Mouse (Mus musculus) retina, embryonic 14.5 days (tissue): ENCODE results near the gene Cd68.
"Not testable (repeated sequence)": the region's sequence is repeated elsewhere in the genome, so short reads cannot be mapped to it uniquely, and the experiment has no call there.

Experiments
- DNase-seq: peaks from one replicate; pipeline ENCODE4 v3.0.0-alpha.2; 2015; ENCODE audit warnings: low spot score

The Cd68 gene

DNA sequence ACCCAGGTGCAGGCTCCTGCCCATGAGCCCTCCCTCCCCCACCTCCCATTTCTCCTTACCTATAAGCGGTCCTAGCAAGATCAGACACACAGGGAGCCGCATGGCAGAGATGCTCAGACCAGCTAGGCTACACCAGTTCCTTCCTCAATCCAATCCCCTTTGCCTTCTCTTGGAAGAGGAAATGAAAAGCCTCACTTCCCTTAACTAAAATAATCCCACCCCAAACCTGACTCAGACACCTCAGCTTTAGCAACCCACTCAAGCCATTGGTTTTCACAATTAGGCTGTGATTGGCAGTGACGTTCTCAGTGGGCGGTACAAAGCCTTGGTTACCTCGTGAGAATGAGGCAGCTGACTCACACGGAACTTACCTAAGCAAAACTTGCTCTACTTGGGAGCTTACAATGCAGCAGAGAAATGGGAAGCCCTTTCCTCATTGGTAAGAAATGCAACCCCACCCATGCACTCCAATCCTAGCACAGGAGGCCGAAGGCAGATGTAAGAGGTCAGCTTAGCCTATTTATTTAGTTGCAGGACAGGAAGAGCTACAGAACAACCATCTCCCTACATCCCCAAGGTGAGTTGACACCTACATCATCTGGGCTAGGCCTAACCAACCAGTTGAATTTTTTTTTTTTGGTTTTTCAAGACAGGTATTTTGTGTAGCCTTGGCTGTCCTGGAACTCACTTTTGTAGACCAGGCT, at the start of gene Cd68:
Gene Cd68 (minus strand): TSS at position 193 of the 704 bp plus-strand sequence.
- no peak for DNase-seq

DNA sequence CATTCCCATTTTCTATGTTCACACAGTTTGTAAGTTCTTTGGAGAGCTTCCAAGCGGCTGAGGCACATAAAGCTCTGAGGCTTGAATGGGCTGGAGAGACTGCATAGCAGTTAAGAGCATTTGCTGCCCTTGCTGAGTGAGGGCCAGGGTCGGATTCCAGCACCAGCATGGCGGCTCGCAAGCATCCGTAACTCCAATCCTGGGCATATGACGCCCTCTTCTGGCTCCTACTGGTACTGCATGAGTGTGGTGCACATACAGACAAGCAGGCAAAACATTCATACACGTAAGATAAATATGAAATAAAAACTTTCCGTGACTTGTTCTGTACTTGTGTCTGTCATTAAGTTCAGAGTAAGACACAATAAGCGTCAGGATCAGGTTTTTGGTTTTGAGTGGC, 49.5 kb upstream of the Cd68 start:
- DNase-seq, result peak; percentile 23

DNA sequence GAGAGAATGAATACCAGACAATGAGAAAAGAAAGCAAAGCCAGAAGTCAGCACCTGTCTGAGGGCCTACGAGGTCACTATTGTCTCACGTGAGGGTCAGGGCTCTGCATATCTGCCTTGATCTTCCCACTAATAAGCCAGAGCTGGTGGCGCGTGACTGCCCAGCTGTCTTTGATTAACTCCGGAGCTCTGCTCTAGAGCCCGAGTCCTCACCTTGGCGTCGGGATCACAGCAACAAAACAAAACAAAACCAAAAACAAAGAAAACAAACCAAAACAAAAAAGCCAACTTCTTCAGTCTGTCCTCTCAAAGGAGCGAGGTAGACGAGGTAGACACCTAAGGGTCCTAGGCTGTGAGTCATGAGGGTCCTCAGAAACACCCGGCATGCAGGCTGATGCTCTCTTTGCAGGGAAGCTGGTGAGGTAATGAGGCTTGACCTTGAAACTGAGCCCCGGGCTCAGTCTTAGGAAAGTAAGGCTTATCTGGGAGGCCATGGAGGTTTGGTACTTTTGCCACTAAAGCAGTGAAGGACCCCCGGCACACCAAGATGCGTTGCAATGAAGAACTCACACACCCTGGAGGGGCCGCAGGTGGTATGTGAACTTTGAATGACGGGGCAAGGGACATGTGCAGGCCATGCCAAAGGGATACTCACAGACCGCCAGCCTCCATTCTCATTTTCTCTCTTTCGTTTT, 48.8 kb upstream of the Cd68 start:
- DNase-seq, result no peak

DNA sequence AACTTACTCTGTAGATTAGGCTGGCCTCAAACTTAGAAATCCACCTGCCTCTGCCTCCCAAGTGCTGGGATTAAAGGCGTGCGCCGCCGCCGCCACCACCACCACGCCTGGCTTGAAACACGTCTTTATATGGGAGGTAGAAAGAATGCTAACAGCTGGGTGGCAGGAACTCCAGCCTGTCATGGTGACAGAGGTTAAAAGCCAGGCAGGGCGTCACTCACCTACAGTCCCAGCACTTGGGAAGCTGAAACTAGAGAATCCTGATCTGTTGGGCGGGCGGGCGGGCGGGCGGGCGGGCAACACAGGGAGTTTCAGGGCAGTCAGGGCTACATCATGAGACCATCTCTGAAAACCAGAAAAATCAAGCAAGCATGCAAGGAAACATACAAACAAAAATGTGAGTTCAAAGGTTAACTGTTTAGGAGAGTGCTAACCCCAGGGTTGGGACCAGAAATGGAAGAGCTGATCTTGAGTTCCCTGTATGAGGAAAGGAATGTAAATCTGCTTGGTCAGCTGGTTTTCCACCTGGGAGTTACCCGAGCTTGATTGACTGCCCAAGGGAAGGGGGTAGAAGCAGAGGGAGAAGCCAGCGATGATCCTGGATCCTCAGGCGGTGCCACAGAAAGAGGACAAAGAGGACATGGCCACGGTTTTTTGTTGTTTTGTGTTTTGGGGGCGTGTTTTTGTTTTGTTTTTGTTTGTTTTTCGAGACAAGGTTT, 47.2 kb upstream of the Cd68 start:
- DNase-seq, result no peak

DNA sequence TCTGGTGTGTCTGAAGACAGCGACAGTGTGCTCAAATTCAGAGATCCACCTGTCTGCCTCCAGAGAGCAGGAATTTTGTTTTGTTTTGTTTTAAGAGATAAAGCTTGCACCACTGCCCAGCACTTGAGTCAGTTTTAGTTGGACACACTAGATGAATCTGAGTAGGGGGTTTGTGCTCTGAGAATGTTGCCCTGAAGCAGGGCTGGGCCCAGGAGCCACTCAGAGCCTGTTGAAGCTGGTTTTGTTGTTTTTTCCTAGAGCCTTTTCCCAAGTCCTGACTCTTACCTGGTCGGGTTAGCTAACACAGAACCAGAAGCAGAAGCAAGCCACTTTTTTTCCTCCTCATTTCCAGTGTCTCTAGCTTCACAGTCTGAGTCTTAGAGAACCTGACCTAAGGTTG, 45.1 kb upstream of the Cd68 start:
- no peak for DNase-seq

DNA sequence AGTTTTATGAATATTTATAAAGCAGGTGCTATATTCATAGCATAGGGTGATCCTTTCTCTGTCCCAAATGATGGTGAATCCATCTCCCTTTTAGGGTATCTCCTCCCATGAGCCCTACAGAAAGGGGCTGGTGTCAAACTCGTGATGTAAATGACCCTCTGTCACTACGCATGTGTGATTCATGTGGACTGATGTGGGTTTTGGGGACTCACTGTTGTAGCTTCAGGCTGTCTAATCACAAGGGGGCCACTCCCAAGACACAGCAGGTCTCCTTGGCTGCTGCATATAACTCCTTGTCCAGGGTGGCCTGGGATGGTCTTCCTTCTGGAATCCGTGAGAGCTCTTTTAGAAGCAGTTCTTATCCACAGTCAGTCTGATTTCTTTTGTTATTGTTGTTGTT, 44.5 kb upstream of the Cd68 start:
- DNase-seq, result no peak

DNA sequence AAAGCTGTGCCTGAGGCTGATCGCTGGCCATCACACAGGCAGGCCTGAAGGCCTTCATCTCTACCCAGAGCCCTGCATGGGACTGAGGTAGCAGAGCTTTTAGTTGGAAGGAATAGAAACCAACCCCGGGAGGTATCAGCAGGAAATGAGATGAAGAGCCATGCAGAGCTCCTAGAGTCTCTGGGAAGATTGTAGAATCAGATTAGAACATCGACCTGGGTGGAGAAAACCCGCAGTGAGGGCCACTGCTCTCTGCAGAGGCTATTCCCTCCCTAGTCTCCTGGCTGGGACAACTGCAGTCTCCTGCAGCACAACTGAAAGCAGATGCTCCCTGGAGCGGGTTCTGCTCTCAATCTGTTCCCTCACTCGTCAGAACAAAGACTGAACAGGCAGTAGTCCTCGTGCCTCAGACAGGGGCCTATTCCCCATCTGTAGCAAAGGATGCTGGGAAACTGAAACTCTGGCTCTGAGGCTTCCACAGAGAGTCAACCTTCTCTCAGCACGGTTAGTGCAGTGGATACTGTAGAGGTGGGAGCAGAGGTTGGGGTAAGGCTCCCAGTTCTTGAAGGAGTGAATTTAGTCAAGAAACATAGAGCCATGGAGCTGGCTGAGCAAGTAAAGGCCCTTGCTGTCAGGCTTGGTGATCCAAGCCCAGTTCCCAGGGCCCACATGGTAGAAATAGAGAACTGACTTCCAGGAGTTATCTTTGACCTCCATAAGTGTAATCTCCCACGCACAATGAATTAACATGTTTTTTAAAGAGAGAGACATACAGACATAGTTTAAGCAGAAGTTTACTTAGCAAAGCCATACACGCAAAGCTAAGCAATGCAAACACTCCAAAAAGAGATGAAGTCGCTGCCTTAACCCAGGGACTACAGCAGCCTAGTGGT, 43.8 kb upstream of the Cd68 start:
- peak; percentile 28 for DNase-seq

DNA sequence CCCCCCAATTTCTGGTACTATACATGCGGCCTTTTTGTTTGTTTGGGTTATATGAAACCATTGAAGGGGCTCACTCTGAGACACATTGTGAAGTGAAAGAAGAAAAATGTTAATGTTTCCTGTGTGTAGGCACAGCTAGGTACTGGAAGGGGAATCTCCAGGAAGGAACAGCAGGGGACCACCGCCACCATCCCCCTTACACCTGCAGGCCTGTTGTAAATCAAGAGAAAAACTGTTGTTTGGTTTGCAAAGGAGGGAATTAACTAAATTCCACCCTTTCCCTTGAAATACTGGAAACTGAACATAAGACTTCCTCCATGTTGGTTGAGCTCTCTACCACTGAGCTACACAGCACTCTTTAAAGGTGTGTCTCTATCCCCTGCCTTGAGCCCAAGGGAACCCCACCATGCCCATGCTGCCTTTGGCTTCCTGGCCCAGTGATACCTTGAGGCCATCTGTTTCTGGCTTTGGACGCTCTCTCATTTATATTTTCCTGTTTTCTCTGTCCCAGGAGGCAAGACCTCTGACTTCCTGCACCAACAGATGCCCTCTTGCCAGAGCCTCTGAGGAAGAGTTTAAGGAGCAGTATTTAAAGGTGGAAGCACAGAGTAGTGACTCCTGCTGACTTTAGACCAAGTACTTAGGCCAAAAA, 42.8 kb upstream of the Cd68 start:
- DNase-seq, result no peak

DNA sequence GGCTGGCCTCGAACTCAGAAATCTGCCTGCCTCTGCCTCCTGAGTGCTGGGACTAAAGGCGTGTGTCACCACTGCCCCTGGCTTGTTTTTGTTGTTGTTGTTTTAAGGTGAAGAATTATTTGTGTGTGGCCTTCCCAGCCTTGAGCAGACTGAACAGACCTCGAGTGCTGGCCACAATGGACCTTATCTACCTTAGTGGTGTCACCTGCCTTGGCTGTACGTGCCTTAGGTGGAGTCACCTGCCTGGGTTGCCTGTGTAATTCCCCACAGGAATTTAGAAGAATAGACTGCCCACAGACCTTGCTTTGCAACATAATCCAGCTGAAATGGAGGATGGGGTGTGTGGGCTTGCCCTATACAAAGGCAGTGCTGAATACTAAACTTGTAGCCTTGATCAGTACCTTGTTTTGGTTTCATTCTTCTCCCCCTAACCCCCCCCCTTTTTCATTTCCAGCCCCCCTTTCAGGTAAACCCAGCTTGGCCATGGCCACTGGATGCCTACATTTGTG, 42.0 kb upstream of the Cd68 start:
- DNase-seq, result no peak

DNA sequence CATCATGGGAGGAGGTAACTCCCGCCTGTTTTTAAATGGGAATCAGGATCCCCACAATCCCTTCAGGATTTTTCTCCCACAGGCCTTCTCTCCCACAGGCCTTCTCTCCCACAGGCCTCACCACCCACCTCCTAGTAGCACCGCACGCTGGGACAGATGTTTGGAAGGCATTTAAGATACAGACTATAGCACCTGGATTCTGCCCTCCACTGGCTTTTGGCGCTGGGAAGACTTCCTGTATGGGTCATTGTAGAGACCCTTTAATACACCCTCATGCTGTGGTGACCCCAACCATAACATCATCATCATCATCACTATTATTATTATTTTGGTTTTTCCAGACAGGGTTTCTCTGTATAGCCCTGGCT, 41.5 kb upstream of the Cd68 start:
- no peak for DNase-seq

DNA sequence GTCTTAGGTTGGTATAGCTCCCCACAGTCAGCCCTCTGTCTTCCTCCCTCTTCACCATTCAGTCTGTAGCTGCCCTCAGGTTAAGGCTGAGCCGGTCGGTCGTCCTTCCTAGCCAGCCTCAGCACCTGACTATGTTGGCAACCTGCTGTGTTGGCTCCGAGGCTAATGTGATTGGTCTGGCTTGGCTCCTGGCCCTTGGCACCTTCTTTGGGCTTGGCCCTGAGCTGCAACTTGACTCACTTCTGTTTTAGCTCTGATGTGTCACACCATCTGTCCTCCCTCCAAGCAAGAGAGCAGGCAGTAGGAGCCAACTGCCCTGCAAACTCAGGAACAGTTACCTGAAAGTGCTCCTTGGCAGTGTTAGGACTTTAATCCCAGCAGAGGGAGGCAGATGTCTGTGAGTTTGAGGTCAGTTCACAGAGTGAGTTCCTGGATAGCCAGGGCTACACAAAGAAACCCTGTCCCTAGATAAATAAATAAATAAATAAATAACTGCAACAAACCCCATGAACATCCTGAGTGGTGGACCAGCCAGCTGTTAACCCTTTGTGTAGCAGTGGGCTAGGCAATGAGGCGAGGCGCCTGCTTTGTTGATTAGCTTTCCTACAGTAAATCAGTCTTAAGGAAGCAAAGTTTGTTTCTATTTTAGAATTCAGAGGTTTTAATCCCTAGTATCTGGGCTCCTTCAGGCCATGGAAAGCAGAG, 41.0 kb upstream of the Cd68 start:
- DNase-seq, result no peak

DNA sequence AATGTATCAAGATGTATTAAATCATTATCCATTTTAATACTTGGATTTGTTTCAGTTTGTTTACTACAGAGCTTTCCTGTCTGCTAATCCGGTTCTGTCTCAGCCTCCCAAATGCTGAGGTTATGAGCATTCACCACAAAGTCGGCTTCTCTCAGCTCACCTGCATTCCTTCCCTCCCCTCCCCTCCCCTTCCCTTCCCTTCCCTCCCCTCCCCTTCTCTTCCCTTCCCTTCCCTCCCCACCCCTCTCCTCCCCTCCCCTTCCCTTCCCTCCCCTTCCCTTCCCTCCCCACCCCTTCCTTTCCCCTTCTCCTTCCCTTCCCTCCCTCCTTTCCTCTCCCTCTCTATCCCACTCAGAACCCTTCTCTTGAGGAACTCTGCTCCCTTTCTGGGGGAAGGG, 38.7 kb upstream of the Cd68 start:
- DNase-seq, result no peak

DNA sequence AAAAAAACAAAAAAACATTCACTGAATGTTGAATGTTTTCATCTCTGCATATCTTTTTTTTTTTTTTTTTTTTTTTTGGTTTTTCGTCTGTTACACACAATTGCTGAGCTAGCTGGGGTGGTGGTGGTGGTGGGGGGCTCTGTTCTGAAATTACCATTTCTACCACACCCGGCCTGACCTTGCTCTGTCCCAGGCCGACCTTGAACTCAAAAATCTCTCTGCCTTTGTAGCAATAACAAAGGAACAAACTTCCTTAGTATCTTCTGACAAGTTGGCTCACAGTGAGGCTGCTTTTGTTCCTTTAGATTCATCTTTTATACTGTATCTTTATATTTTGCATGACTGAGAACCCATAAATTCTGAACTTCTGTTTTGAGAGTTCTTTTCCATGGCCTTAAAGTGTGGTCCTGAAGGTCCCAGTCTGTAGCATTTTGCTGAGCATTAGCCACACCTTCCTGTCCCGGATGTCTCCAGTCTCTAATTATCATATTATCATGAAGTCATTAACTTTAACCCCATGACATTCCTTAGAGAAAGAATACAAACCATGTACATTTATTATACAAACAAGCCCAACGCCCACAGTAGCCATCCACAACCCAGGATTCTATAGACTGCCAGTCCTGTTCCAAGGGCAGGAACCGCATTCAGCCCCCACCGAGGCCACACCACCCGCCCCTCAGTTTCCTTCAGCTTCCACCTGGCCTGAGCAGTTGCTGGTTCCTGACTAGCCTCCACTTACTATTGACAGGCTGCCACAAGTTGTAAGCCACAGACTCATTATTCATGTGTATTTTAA, 38.1 kb upstream of the Cd68 start:
- no peak for DNase-seq

DNA sequence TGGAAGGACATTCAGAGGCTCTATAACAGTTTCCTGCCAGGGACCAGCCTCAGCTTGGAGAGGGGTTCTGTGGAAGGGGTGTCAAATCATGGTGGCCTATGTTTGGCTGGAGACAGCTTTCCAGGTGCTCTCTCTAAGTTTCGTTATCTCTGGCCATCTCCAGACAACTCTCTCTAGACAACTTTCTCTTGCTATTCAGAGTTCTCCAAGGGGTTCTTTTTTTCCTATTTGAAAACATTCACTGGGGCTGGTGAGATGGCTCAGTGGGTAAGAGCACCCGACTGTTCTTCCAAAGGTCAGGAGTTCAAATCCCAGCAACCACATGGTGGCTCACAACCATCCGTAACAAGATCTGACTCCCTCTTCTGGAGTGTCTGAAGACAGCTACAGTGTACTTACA, 37.4 kb upstream of the Cd68 start:
- not testable (repeated sequence) for DNase-seq

DNA sequence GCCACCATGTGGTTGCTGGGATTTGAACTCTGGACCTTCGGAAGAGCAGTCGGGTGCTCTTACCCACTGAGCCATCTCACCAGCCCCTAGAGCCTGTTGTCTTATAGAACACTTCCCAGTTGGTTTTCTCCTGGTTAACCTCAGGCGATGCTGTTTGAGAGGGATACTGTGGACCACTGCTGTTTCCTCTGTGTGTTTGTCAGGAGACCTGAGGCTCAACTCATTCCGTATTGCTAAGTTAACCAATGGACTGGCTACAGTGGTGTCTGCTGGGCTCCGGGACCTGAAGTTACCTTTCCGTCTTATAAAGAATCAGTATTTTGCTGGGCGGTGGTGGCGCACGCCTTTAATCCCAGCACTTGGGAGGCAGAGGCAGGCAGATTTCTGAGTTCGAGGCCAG, 36.9 kb upstream of the Cd68 start:
- not testable (repeated sequence) for DNase-seq

DNA sequence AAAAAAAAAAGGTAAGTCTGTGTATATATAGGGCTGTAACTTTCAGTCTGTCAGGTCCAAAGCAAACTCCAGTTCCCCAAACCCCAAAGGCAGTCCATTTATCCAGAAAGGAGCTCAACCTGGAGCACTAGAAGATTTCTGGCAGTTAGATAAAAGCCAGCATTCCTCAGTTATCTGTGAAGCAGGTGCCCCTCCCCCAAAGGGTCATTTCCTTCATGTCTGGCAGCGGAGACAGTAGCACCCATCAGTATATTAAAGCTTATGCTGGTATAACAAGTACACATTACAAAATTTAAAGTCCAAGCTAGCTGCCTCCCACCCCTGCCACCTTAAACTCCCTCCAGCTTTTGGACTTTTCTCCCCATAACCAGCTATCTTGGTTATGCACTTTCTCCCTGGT, 33.6 kb upstream of the Cd68 start:
- no peak for DNase-seq

DNA sequence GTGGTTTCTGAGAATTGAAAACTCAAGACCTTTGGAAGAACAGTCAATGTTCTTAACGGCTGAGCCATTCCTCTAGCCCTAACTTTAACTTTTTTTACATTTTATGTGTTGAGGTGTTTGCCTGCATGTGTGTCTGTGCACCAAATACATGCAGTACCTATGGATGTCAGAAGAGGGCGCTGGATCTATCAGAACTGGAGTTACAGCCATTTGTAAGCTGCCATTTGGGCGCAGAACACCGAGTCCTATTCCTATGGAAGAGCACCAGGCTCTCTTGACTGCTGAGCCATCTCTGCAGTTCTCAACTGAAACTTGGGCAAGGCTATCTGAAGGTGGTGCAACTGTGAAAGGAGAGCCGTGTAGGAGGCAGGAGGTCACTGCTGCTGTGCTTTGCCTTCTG, 32.6 kb upstream of the Cd68 start:
- no peak for DNase-seq

DNA sequence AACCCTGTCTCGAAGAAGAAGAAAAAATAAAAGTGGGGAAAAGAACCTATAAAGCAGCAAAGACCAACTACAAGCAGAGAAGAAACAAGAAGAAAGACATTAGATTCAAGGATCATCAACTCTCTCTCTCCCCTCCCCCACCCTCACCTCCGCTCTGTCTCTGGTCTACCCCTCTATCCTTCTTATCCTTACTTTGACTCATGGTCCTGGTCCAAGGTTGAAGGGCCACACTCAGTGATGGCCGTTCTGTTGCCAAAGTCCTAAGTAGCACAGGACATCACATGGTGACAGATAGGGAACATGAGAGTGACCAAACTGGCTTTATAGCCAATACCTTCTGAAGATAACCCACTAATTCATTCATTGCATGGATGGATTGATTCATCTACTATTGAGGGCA, 31.4 kb upstream of the Cd68 start:
- no peak for DNase-seq

DNA sequence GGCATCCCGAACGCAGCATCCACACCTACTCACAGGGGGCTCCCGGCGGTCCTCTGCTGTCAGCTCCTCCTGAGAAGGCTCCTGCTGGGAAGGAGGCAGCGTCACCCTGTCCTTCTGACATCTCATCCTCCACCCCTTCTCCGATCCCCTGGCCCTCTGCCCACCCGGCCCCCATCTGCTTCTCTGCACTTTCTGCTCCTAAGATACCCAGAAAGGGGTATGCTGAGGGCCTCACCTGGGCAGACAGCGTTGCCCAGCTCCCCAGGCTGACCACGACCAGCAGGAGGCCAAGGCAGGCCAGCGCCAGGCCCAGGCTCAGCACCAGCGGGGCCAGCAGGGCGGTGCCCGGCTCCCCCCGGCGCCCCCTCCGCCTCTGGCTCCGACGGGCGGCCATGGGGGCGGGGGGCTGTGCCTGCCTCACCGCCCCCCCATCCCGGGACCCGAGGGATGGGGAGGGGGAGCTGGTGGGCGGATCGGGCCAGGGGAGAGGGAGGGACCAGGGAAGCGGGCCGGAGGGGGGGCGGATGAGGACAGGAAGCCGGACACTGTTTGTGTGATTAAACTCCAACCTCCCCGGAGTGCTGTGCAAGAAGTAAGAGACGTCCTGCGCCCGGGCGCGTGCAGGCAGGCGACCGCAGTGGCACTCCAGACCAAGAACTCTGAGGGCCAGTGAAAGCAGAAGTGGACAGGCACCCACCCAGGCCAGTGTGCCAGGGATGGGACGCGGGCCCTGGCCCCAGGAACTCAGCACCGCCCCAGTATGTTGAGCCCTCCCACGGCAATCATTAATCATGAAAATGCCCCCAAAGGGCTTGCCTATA, 29.6 kb upstream of the Cd68 start, which contains the start of the genes Tnfsf12 and Tnfsfm13:
Gene Tnfsf12 (minus strand): TSS at position 489 of the 821 bp plus-strand sequence.
Gene Tnfsfm13 (minus strand): TSS at position 738 of the 821 bp plus-strand sequence.
- DNase-seq, result peak; percentile 45
